Mouse (Mus musculus) cerebellum, postnatal 4 days (tissue): ENCODE data around the gene Sema4d.

Experiments
- DNase-seq, 2 experiments: peaks; one replicate each; pipeline ENCODE4 v3.0.0; 2022; ENCODE audit warnings: low spot score in 2 of 2, mixed read lengths in 1 of 2

Sema4d gene

DNA sequence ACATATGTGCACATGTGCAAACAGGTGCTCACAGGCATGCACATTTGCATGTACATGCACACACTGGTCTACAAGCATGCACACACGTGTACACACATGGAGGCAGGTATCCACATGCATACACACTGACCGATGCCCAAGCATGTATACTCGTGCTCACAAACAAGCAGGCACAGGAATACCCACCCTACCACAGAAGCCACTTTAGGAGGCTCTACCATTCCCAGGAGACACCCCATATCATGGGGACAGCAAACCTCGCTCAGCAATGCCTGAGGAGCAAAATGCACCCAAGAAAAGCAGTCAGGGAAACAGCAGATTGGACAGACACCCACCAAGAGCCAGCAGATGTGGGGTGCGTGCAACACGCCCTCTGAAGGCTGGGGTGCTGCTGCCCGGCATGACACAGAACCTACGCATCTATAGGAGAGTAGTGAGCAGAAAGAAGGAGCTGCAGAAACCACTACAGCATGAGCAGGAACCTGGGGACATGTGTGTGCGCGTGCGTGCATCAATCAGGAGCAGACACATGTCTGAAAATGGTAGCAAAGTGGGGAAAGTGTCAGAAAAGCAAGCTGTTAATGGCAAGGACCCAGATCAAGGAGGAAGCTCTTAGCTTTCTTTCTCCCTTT, 15.1 kb downstream of the Sema4d start:
- no peak for DNase-seq

- DNase-seq: no peak
Measured at GRCm38 (mm10) chr13:51777738-51778274, 15.7 kb downstream of the Sema4d start.

GRCm38 (mm10) chr13:51777048-51777737, 16.4 kb downstream of the Sema4d start:
- DNase-seq: peak; percentile 38 to 66

DNA sequence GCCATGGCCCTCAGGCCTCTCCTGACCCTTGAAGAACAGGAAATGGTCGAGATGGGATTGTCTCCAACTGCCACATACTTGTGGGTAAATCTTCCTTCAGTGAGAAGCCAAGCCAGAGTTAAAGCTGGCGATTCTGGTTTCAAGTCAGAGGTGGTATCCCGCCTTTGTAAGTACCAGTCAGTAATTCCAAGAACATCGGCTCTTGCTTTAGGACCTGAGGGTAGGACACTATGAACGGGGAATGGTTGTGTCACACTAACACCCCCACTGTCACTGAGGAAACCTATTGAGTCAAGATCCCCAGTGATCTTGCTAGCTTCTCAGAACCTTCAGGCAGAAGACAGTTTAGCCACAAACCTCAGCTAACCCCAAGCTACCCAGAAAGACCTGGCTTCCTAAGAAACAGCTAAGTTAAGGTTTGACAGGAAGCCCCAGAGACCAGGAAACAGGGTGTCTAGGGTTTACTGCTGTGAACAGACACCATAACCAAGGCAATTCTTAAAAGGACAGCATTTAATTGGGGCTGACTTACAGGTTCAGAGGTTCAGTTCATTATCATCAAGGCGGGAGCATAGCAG, 17.3 kb downstream of the Sema4d start:
- DNase-seq: no peak

- DNase-seq: no peak
Measured at GRCm38 (mm10) chr13:51771802-51772206, 21.7 kb downstream of the Sema4d start.

DNA sequence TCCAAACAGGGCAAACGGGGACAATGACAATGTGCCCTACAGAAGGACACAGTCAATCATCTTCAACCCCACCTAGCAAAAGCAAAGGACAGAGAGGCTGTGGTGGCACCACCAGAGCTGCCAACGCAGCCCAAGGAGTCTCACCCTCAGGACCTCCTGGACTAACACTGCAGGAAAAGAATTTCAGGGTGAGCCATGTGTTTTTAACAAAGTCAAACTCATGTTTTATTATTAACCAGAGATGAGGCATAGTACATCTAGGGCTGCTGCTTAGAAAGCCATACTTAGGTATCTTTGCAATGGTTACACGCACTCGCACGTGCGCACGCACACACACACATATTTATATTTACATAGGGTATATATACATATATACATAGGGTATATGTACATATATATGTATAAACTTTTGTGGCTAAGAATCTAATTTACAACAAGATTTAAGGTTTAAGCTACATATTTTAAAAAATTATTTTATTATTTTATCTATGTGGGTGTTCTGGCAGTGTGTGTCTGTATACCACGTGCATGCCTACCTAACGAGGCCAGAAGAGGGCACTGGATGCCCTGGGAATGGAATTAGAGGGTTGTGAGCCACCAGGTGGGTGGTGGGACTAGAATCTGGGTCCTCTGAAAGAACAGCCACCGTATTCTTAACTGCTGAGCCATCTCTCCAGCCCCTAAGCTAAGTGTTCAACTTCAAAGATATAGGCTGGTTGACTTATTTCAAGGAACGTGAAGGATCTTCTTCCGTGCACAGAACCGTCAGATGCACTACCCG, 22.7 kb downstream of the Sema4d start:
- no peak for DNase-seq

DNA sequence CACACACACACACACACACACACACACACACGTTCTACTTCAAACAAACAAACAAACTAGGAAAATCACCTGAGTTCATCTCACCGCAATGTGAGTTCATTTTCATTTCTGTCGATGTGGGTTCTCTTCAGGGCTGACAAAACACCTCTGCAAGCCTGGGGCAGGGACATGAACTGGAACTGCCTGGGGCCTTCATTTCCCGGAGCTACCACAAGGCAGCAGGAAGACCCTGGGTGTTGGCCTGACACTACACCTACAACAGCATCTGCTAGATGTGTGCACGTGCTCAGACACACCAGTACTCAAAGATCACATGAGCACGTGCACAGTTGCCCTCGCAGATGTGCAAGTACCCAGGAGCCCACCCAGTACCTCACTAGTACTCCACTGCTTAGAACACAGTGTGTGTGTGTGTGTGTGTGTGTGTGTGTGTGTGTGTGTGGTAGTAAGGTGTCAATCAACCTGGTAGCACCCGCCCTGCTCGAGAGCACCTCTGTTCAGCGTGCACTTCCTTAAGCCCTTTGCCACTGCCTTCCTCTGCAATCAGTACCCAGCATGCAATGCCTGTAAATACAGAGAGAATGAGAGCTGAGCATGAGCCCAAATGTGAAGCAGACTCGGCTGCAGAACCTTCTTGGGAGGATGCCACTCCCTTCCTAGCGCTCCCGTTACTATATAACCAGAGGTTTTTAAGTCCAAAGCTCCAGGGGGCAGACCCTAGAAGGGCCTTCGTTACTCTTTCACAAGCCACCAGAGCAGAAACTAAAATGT, 25.4 kb downstream of the Sema4d start:
- DNase-seq: no peak

DNA sequence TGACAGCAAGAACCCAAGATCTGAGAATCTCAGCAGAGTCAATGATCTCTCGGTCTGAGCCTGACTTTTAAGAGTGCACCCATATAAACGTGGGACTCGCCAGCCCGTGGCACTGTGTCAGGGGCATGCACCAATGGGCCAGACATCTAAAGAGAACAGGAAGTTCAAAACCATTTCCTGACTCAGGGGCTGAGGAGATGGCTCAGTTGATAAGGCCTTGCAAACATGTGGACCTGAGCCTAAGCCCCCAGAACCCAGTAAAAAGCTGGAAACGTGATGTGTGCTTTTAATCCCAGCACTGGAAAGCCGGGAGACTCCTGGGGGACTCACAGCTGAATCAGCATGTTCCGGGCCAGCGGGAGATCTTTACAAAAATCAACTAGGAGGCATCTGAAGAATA, 26.0 kb downstream of the Sema4d start:
- DNase-seq: no peak

GRCm38 (mm10) chr13:51766756-51767155, 26.8 kb downstream of the Sema4d start:
- DNase-seq: no peak

DNA sequence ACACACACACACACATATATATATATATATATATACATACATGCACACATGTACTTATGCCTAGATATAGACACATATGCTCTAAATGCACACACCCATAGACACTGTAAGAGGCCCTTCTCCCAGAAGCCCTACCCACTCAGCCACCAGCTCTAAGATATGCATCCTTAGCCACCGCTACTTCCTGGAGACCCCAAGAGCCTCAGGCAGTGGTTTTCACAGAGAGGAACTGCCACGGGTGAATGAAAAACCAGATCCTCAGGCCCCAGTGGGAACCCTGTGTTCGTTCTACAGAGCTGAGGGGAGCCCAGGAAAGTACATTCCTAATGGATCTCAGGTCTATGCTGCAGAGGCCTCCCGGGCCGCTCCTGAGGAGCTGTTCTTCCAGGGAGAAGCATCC, 28.2 kb downstream of the Sema4d start:
- DNase-seq: no peak

- DNase-seq: no peak
Measured at GRCm38 (mm10) chr13:51763019-51763698, 30.4 kb downstream of the Sema4d start.

DNA sequence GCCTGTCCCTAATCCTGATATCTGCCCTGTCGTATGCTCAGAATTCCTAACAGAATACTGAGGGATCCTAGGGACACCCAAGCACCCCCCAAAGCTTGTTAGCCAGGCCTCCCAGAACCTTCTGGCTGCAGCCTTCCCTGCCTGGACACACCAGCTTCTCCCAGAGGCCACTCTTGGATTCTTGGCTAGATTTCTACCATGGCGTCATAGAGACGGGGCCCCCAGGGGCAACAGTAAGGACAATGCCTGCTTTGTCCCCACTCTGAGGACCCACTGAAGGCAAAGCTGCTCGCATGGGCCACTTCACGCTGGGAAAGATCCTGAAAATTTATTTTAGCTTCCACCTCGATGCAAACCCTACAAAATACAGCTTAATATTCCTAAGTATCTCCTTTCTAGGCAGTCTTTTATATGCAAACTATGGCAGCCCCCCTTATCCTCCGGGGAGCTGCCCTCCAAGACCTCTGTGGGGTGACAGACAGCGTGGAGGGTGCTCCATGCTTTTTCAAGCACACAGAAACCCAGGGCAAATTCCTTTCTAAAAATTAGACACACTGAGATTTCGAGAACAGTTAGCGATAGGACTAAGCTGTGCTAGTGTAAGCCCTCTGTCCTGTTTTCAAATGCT, 32.2 kb downstream of the Sema4d start:
- DNase-seq: no peak

DNA sequence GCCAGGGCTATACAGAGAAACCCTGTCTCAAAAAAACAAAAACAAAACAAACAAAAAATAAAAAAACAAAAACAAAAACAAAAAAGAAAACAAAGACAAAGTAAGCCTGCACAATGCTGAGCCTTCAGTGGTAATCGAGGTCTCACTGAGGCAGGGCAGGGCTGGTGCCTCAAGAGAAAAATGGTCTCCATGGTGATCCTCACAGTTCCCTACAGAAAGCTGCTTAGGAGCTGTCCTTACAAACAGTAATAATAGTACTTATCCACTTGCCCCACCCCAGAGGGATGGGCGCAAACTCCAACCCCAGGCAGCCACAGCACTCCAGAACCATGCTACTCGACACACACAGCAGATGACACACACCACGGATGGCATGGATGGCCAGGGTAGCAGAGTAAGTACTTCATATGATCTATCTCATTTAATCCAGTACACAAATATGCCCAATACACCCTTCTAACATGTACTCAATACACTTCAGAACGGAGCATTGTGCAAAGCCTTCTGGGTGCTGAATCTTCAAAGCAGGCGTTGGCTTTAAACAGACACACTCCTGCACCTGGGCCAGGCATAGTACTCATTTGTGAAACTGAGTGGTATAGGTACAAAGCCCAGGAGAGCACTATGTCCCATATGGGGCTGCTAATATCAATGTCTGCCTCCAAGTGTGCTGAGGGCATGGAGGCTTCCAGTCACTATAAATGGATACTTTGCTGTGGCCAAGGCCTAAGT, 34.1 kb downstream of the Sema4d start:
- DNase-seq: no peak

DNA sequence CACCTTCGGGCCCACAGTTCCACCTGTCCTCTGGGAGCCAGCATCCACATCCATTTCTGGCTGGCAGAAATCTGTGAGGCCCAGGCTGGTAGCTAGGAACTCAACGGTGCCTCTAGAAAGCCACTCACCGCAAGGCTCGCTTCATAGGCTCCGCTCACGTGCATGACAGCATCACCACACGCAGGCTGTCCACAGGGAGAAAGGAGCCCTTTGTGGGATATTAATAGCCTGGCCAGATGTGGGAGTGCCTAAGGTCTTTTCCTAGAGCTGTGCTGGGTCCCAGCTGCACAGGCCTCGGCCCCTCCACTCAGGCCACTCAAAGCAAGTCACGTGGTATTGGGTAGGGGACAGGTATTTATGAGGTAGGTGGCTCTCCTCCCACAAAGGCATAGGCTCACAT, 35.1 kb downstream of the Sema4d start:
- DNase-seq: no peak

GRCm38 (mm10) chr13:51757099-51757498, 36.4 kb downstream of the Sema4d start:
- no peak for DNase-seq

DNA sequence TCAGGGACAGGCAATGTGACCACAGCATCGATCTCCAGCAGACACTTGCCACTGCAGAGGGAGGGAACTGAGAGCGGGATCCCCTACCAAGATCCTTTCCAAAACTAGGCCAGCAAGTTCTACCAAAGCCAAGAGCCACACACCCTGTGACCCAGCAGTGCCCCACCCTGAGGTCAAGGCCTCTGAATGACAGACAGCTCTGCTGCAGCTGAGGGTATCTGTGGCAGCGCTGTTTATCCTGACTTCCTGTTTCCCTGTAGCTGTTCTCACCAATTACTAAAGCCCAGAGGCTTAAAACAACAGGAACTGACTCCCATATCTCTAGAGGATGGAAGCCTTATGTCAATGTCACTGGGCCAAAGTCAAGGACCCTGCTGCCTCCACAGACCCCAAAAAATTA, 37.0 kb downstream of the Sema4d start:
- DNase-seq: no peak

- DNase-seq: no peak
Measured at GRCm38 (mm10) chr13:51756019-51756418, 37.5 kb downstream of the Sema4d start.

DNA sequence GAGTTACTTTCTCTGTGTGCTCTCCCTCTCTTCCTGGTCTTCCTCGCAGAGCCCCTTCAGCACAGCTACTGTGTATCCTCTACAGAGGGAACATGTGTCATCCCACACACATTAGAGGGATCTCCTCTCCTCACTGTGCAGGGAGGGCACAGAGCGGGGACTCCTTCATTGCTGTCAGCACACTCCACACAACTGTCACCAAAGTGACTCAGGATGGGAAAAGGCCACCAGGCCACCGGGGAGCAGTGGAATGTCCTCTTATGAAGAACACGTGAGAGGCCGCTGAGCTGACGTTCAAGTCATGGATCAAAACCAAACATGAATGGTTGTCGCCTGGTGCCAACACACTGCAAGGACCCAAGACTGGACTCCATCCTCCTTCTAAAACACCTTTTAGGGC, 38.0 kb downstream of the Sema4d start:
- DNase-seq: no peak

DNA sequence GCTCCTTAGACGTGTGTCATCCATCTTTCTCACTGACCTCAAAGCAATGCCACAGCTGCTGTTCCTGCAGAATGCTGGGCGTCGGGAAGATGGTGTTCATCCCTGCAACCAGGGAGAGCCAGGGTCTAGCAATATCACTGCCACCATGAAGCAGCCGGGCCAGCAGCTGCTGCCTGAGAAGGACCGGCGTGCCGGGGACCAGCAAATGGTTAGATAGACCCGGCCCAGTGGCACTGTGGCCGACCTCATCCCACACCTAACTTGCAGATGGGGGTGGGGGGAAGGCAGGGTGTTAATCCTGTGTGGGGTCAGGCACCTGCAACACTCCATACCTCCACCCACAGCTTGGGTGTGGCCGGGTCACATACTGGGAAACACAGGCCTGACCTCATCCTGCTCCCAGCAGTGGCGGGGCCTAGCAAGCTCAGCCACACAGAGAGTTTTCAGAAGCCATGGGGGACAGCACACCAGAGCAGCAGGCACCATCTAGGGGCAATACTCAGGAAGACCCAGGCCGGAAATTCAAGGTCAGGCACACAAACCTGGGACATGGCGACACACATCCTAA, 38.9 kb downstream of the Sema4d start:
- no peak for DNase-seq
